Mouse (Mus musculus): ENCODE measurements around the gene 4933415A04Rik.

- TF ChIP-seq EP300 (IDR thresholded peaks at IDR 0.05; ENCODE audit: low read depth in 1 of 2, low read length in 2 of 2): no peak
- TF ChIP-seq CTCF (IDR thresholded peaks at IDR 0.05 in 2 of 3, conservative IDR thresholded peaks at IDR 0.05 in 1 of 3; ENCODE audit: control insufficient read depth in 1 of 3, insufficient read depth in 1 of 3, low read depth in 2 of 3, low read length in 3 of 3, poor library complexity in 1 of 3, severe bottlenecking in 1 of 3): no peak
- TF ChIP-seq RAD21 (IDR thresholded peaks at IDR 0.05; ENCODE audit: low read depth, low read length): no peak
- no peak for TF ChIP-seq HCFC1 (IDR thresholded peaks at IDR 0.05; ENCODE audit: low read depth, low read length)
- no peak for TF ChIP-seq MXI1 (IDR thresholded peaks at IDR 0.05; ENCODE audit: low read depth, low read length)
- no peak for TF ChIP-seq POLR2A (IDR thresholded peaks at IDR 0.05; ENCODE audit: control insufficient read depth in 1 of 2, insufficient read depth in 1 of 2, low read depth in 1 of 2, low read length in 2 of 2, poor library complexity in 1 of 2)
- TF ChIP-seq CHD2 (IDR thresholded peaks at IDR 0.05; ENCODE audit: low read length): no peak
Measured at GRCm38 (mm10) chr11:43552675-43553074, 34.2 kb upstream of the 4933415A04Rik start.
